Mouse (Mus musculus) left cerebral cortex, adult 2 months (tissue): ENCODE measurements at regions not wholly inside any gene's neighbourhood (a gene's known extent, or its start where the extent isn't known, plus 50 kb on each side); places are given as distances from the start of the nearest gene placed in this dataset.

ENCODE experiments used
- DNase-seq, 2 experiments: peaks; one replicate each; pipeline ENCODE4 v3.0.0; 2021 to 2022; ENCODE audit warnings: low spot score in 2 of 2, mixed read lengths in 1 of 2; ENCODE audit errors: extremely low spot score in 1 of 2
- H3K27ac ChIP-seq: fragments of 200-600 bp; 2 replicates; pipeline ENCODE4 v1.8.1; 2022
- H3K4me3 ChIP-seq: fragments of 200-600 bp; 2 replicates; pipeline ENCODE4 v1.8.1; 2022
- CTCF ChIP-seq: fragments of 200-600 bp; IDR thresholded peaks from 2 replicates; pipeline ENCODE4 v1.8.1; 2022; ENCODE audit warnings: antibody characterized with exemption, mild to moderate bottlenecking, moderate library complexity
- intact Hi-C: fragments of 180-260 bp; cut with DNase I; formaldehyde crosslinking; loops from one replicate; pipeline ENCODE4 v1.15.1; 2025

- no peak for TF ChIP-seq CTCF
- Histone ChIP-seq H3K4me3 (no peak overlapping the region), H3K27ac (no peak overlapping the region)
- intact Hi-C loops = no loop called here
- no peak for DNase-seq
These were observed 75.4 kb upstream of the Otx2 start for GRCm38 (mm10) chr14:48748976-48749375.

- no peak for TF ChIP-seq CTCF
- intact Hi-C loops = no loop called here
These were observed 74.3 kb upstream of the Otx2 start for GRCm38 (mm10) chr14:48747936-48748335.

GRCm38 (mm10) chr14:48740942-48741602, 67.5 kb upstream of the Otx2 start:
- DNase-seq = no peak
- no peak for TF ChIP-seq CTCF
- intact Hi-C loops = no loop called here
- H3K27ac ChIP-seq = no peak overlapping the region
- no peak overlapping the region for H3K4me3 ChIP-seq

More at GRCm38 (mm10) chr14:48747936-48748335, 74.3 kb upstream of the Otx2 start:
- no peak overlapping the region for H3K27ac ChIP-seq
- no peak for DNase-seq
- H3K4me3 ChIP-seq = no peak overlapping the region

- Histone ChIP-seq H3K4me3 (no peak overlapping the region), H3K27ac (no peak overlapping the region)
- no peak for DNase-seq
- no peak for TF ChIP-seq CTCF
- intact Hi-C loops = loop anchor here (5.0 kb wide), 1 partner anchor 67 kb away; the partner anchor contains the start of gene Otx2
These were observed 65.5 kb upstream of the Otx2 start for GRCm38 (mm10) chr14:48739121-48739520.

GRCm38 (mm10) chr14:48738641-48739040, 65.0 kb upstream of the Otx2 start:
- no peak overlapping the region for H3K27ac ChIP-seq
- TF ChIP-seq CTCF = no peak
- intact Hi-C loops = loop anchor here (5.0 kb wide), 1 partner anchor 66 kb away; the partner anchor contains the start of gene Otx2
- no peak for DNase-seq
- no peak overlapping the region for H3K4me3 ChIP-seq

- Histone ChIP-seq H3K27ac (no peak overlapping the region), H3K4me3 (no peak overlapping the region)
- intact Hi-C loops = loop anchor here (5.0 kb wide), 1 partner anchor 66 kb away; the partner anchor contains the start of gene Otx2
- no peak for DNase-seq
- TF ChIP-seq CTCF = no peak
These were observed 64.6 kb upstream of the Otx2 start for GRCm38 (mm10) chr14:48738213-48738612.

GRCm38 (mm10) chr14:48736969-48737860, 63.6 kb upstream of the Otx2 start:
- Histone ChIP-seq H3K4me3 (no peak overlapping the region), H3K27ac (no peak overlapping the region)
- no peak for DNase-seq
- intact Hi-C loops = loop anchor here (5.0 kb wide), 1 partner anchor 65 kb away; the partner anchor contains the start of gene Otx2
- no peak for TF ChIP-seq CTCF

- Histone ChIP-seq H3K27ac (no peak overlapping the region), H3K4me3 (no peak overlapping the region)
- no peak for TF ChIP-seq CTCF
- no peak for DNase-seq
- intact Hi-C loops = loop anchor here (5.0 kb wide), 1 partner anchor 64 kb away; the partner anchor contains the start of gene Otx2
These were observed 62.6 kb upstream of the Otx2 start for GRCm38 (mm10) chr14:48736211-48736610.

GRCm38 (mm10) chr14:48729996-48730395, 56.4 kb upstream of the Otx2 start:
- no peak for TF ChIP-seq CTCF
- intact Hi-C loops = no loop called here
- H3K27ac ChIP-seq = no peak overlapping the region
- no peak overlapping the region for H3K4me3 ChIP-seq
- DNase-seq = no peak
